Mouse (Mus musculus): Measurements from ENCODE around the gene Lyrm4. TPM values are rescaled to one million over a fixed set of nuclear protein-coding genes. Genes with fewer than 3 reads are reported as not detected.

The Lyrm4 gene
- polyA plus RNA-seq, 1 experiment from 2014 or later: 19.5 TPM

- Histone ChIP-seq H3K36me3 (replicated peaks) (no peaks in the 10 kb centered on the region), H3K9me3 (replicated peaks) (no peaks in the 10 kb centered on the region), H3K27me3 (no peaks in the 10 kb centered on the region), H3K9ac (no peak overlapping the region), H3K4me1 (replicated peaks) (no peaks in the 10 kb centered on the region; the same call in 1 of the 2 replicates), H3K27ac (replicated peaks) (no peak overlapping the region), H3K4me2 (no peak overlapping the region), H3K4me3 (replicated peaks) (no peak overlapping the region)
- ATAC-seq (ENCODE audit: insufficient read depth): no peak
- WGBS (ENCODE audit: insufficient replicate concordance): 53% methylated on average over 4 of the region's 5 CpGs
Observed at GRCm38 (mm10) chr13:36131992-36132649, 14.8 kb upstream of the Lyrm4 start.

- Histone ChIP-seq H3K4me2 (no peak overlapping the region), H3K9me3 (replicated peaks) (no peaks in the 10 kb centered on the region), H3K4me1 (replicated peaks) (no peaks in the 10 kb centered on the region; the same call in 1 of the 2 replicates), H3K4me3 (replicated peaks) (no peak overlapping the region), H3K9ac (no peak overlapping the region), H3K27me3 (no peaks in the 10 kb centered on the region), H3K36me3 (replicated peaks) (no peaks in the 10 kb centered on the region), H3K27ac (replicated peaks) (no peak overlapping the region)
- ATAC-seq (ENCODE audit: insufficient read depth): no peak
- WGBS (ENCODE audit: insufficient replicate concordance): 82% methylated on average over 5 of the region's 5 CpGs
Observed at GRCm38 (mm10) chr13:36131401-36131800, 14.1 kb upstream of the Lyrm4 start.

GRCm38 (mm10) chr13:36129360-36130054 is 12.2 kb upstream of the Lyrm4 start:
- ATAC-seq (ENCODE audit: insufficient read depth): no peak
- no peak overlapping the region for H3K4me3 ChIP-seq (replicated peaks)
- H3K4me1 ChIP-seq (replicated peaks): no peaks in the 10 kb centered on the region; the same call in 1 of the 2 replicates
- no peaks in the 10 kb centered on the region for H3K36me3 ChIP-seq (replicated peaks)
- 76% methylated on average over 2 of the region's 2 CpGs for WGBS (ENCODE audit: insufficient replicate concordance)
- H3K27ac ChIP-seq (replicated peaks): no peak overlapping the region
- no peak overlapping the region for H3K9ac ChIP-seq
- no peaks in the 10 kb centered on the region for H3K9me3 ChIP-seq (replicated peaks)
- no peak overlapping the region for H3K4me2 ChIP-seq
- H3K27me3 ChIP-seq: no peaks in the 10 kb centered on the region

- no peaks in the 10 kb centered on the region for H3K9me3 ChIP-seq (replicated peaks)
Observed at GRCm38 (mm10) chr13:36120606-36121005, 3.3 kb upstream of the Lyrm4 start.

GRCm38 (mm10) chr13:36119684-36120083 is 2.4 kb upstream of the Lyrm4 start:
- Histone ChIP-seq H3K27ac (replicated peaks) (no peak overlapping the region), H3K36me3 (replicated peaks) (no peaks in the 10 kb centered on the region), H3K9ac (no peak overlapping the region), H3K4me1 (replicated peaks) (peaks cover 34% of the 10 kb centered on the region), H3K4me2 (no peak overlapping the region), H3K4me3 (replicated peaks) (no peak overlapping the region), H3K9me3 (replicated peaks) (no peaks in the 10 kb centered on the region), H3K27me3 (no peaks in the 10 kb centered on the region)
- no peak for ATAC-seq (ENCODE audit: insufficient read depth)
- WGBS (ENCODE audit: insufficient replicate concordance): 84% methylated on average over 4 of the region's 4 CpGs

More at GRCm38 (mm10) chr13:36120606-36121005, 3.3 kb upstream of the Lyrm4 start:
- no peak overlapping the region for H3K4me3 ChIP-seq (replicated peaks)
- no peak overlapping the region for H3K4me2 ChIP-seq
- no peak overlapping the region for H3K27ac ChIP-seq (replicated peaks)
- ATAC-seq (ENCODE audit: insufficient read depth): no peak
- H3K36me3 ChIP-seq (replicated peaks): no peaks in the 10 kb centered on the region
- peaks cover 25% of the 10 kb centered on the region for H3K4me1 ChIP-seq (replicated peaks)
- no peaks in the 10 kb centered on the region for H3K27me3 ChIP-seq
- H3K9ac ChIP-seq: no peak overlapping the region

GRCm38 (mm10) chr13:36116520-36117142 is 695 bp downstream of the Lyrm4 start:
- H3K4me1 ChIP-seq (replicated peaks): peaks cover 44% of the 10 kb centered on the region
- peak overlapping the region; percentile 96 for H3K27ac ChIP-seq (replicated peaks)
- H3K27me3 ChIP-seq: no peaks in the 10 kb centered on the region
- H3K9me3 ChIP-seq (replicated peaks): no peaks in the 10 kb centered on the region
- 4% methylated on average over 21 of the region's 21 CpGs for WGBS (ENCODE audit: insufficient replicate concordance)
- H3K4me3 ChIP-seq (replicated peaks): peak overlapping the region; percentile 76
- no peak for ATAC-seq (ENCODE audit: insufficient read depth)
- H3K4me2 ChIP-seq: peak overlapping the region; percentile 77
- peak overlapping the region; percentile 68 for H3K9ac ChIP-seq
- no peaks in the 10 kb centered on the region for H3K36me3 ChIP-seq (replicated peaks)

- Histone ChIP-seq H3K9me3 (replicated peaks) (no peaks in the 10 kb centered on the region), H3K4me2 (no peak overlapping the region), H3K4me3 (replicated peaks) (no peak overlapping the region), H3K27me3 (no peaks in the 10 kb centered on the region), H3K4me1 (replicated peaks) (peaks cover 31% of the 10 kb centered on the region), H3K27ac (replicated peaks) (no peak overlapping the region), H3K9ac (no peak overlapping the region), H3K36me3 (replicated peaks) (no peaks in the 10 kb centered on the region)
- 81% methylated on average over 5 of the region's 5 CpGs for WGBS (ENCODE audit: insufficient replicate concordance)
- ATAC-seq (ENCODE audit: insufficient read depth): no peak
Observed at GRCm38 (mm10) chr13:36113181-36113580, 4.1 kb downstream of the Lyrm4 start.

- no peak overlapping the region for H3K27ac ChIP-seq (replicated peaks)
- no peaks in the 10 kb centered on the region for H3K27me3 ChIP-seq
- H3K36me3 ChIP-seq (replicated peaks): no peaks in the 10 kb centered on the region
- H3K4me2 ChIP-seq: no peak overlapping the region
- H3K9me3 ChIP-seq (replicated peaks): no peaks in the 10 kb centered on the region
- H3K9ac ChIP-seq: no peak overlapping the region
- WGBS (ENCODE audit: insufficient replicate concordance): 86% methylated on average over 2 of the region's 2 CpGs
- peaks cover 26% of the 10 kb centered on the region for H3K4me1 ChIP-seq (replicated peaks)
- no peak for ATAC-seq (ENCODE audit: insufficient read depth)
- H3K4me3 ChIP-seq (replicated peaks): no peak overlapping the region
Observed at GRCm38 (mm10) chr13:36111331-36111730, 6.0 kb downstream of the Lyrm4 start.

- WGBS (ENCODE audit: insufficient replicate concordance): 81% methylated on average over 4 of the region's 4 CpGs
- no peak overlapping the region for H3K4me2 ChIP-seq
- H3K9ac ChIP-seq: no peak overlapping the region
- H3K36me3 ChIP-seq (replicated peaks): no peaks in the 10 kb centered on the region
- H3K27ac ChIP-seq (replicated peaks): no peak overlapping the region
- no peaks in the 10 kb centered on the region for H3K27me3 ChIP-seq
- H3K9me3 ChIP-seq (replicated peaks): no peaks in the 10 kb centered on the region
- H3K4me1 ChIP-seq (replicated peaks): no peaks in the 10 kb centered on the region; the same call in 1 of the 2 replicates
- no peak for ATAC-seq (ENCODE audit: insufficient read depth)
- no peak overlapping the region for H3K4me3 ChIP-seq (replicated peaks)
Observed at GRCm38 (mm10) chr13:36108528-36108927, 8.8 kb downstream of the Lyrm4 start.

GRCm38 (mm10) chr13:36105591-36105990 is 11.7 kb downstream of the Lyrm4 start:
- no peak for ATAC-seq (ENCODE audit: insufficient read depth)
- Histone ChIP-seq H3K9ac (no peak overlapping the region), H3K36me3 (replicated peaks) (no peaks in the 10 kb centered on the region), H3K4me3 (replicated peaks) (no peak overlapping the region), H3K4me2 (no peak overlapping the region), H3K27me3 (no peaks in the 10 kb centered on the region), H3K4me1 (replicated peaks) (no peaks in the 10 kb centered on the region; the same call in 1 of the 2 replicates), H3K27ac (replicated peaks) (no peak overlapping the region), H3K9me3 (replicated peaks) (no peaks in the 10 kb centered on the region)
- 85% methylated on average over 6 of the region's 6 CpGs for WGBS (ENCODE audit: insufficient replicate concordance)

GRCm38 (mm10) chr13:36096684-36097383 is 20.5 kb downstream of the Lyrm4 start:
- H3K27ac ChIP-seq (replicated peaks): peak overlapping the region; percentile 71
- WGBS (ENCODE audit: insufficient replicate concordance): 17% methylated on average over 5 of the region's 5 CpGs
- peaks cover 7% of the 10 kb centered on the region; the same call in 1 of the 2 replicates for H3K36me3 ChIP-seq (replicated peaks)
- peak overlapping the region; percentile 18 for H3K4me2 ChIP-seq
- peak; percentile 83 for ATAC-seq (ENCODE audit: insufficient read depth)
- no peaks in the 10 kb centered on the region for H3K9me3 ChIP-seq (replicated peaks)
- no peak overlapping the region for H3K4me3 ChIP-seq (replicated peaks)
- no peaks in the 10 kb centered on the region for H3K27me3 ChIP-seq
- H3K4me1 ChIP-seq (replicated peaks): peaks cover 23% of the 10 kb centered on the region
- H3K9ac ChIP-seq: no peak overlapping the region
